Mouse (Mus musculus) cerebellum, postnatal 10 days (tissue): Measurements from ENCODE around the gene Cradd.
A peak's percentile ranks its signal among the peaks of the same experiment; 100 is the strongest.

ENCODE experiments used
- DNase-seq, 2 experiments: peaks; one replicate each; pipeline ENCODE4 v3.0.0; 2021; ENCODE audit warnings: mixed read lengths in 2 of 2

Gene Cradd

DNA sequence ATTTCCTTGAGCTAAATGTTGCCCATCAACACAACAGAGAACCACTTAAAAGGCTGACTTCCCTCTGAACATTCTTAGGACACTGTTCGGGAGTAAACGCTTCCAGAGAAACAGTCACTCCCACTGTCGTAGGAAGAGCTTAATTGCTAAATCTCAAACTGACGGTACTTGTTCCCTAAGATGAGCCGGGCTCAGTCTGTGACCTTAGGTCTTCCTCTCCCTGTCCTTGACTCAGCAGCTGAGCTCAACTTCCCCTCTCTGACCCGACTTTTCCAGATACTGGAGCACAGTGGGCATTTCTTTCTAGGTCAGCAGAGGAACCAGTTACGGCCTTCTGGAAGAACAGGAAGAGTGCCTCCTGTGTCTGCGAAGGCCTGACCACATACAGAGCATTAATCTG is 87.7 kb downstream of the Cradd start:
- no peak for DNase-seq

DNA sequence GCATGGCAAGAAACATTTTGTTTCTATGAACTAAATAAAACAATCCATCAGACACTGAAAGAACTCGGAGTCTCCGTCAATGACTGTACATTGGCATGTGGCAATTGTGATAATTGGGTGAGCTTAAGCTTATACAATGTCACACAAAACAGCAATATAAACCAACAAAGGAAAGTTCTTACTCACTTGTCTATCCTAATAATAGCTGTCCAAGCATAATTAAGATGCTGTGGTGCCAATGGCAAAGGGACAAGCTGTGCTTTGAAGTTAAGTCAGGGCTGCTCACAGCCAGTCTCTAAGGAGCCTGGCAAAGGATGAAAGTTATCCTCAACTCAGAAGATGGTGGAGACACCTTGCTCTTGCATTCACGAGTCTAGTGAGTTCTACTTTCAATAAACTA is 89.3 kb downstream of the Cradd start:
- DNase-seq = no peak

GRCm38 (mm10) chr10:95233044-95233443 is 90.9 kb downstream of the Cradd start:
- no peak for DNase-seq

DNA sequence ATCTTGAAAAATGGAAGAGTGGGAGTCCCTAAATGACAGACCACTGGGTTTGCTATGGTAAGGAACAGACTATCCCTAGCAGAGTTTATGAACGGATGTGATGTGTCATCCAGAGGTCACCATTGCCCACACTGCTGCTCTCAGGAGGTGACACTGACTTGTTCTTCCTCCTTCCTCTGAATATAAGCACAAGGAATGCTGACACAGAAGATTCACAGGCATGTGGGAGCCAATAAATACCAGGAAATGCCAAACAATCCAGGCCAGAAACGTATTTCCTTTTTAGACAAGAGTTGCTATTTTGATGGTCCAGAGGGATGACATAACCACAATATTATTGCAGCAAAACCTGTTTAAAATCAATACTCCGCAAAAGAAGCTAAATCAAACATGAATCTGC is 91.4 kb downstream of the Cradd start:
- DNase-seq = no peak

GRCm38 (mm10) chr10:95228192-95228591 is 95.7 kb downstream of the Cradd start:
- peak; percentile 40 to 48 for DNase-seq

GRCm38 (mm10) chr10:95227590-95227989 is 96.3 kb downstream of the Cradd start:
- DNase-seq = no peak

GRCm38 (mm10) chr10:95226772-95227171 is 97.2 kb downstream of the Cradd start:
- DNase-seq = no peak

DNA sequence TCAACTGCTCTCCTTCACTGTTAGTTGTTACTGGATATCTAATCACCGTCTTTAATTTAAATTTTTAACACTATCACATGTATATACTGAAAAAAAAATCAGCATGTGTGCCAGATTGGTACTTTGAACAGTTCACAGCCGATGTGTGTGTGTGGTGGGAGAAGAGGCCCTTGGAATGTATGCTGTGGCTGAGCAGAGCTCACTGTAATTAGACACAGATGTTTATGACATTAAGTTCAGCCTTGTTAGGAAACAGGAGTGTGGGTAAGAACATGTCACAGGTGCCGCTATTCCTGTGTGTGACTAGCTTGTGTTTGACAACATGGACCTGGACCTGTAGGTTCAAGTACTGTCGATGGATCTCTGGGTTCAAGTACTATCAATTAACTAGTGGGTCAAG is 98.9 kb downstream of the Cradd start:
- DNase-seq = no peak

- DNase-seq = peak; percentile 51 to 57
These were observed 100.7 kb downstream of the Cradd start for GRCm38 (mm10) chr10:95223211-95223610.

DNA sequence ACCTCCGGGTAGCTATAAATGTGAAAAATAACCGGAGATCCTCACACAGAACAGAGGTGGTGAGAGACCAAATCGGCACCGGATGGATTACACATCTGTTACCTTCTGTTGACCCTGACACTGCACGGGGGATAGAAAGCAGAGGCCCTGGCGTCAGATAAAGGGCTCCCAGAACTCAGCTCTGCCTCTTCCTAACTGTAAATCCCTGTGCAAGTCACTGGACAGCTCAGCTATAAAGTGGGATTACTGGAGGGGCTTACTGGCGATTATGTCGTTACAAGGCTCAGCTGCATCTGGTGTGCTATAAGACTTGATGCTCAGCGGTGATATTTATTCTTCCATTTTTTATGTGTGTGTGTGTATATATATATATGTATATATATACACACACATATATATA is 102.0 kb downstream of the Cradd start:
- no peak for DNase-seq

- no peak for DNase-seq
These were observed 103.4 kb downstream of the Cradd start for GRCm38 (mm10) chr10:95220536-95220935.

DNA sequence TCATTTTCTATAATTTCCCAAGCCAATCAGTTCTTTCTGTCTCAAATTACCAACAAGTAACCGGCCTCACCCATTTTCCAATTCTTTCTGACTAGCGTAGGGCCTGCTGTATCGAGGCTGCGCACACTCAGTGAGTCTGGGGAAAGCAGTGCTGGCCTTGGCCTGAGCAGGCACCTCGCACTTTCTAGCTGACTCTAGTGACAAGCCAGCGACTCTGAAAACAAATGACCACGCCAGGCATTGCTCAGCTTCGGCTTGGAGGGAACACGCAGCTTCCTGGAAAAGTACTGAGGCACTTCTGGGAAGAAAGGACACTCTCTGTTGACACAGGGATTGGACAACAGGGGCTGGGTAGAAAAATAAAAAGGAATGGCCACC is 105.3 kb downstream of the Cradd start:
- no peak for DNase-seq

GRCm38 (mm10) chr10:95217956-95218682 is 105.8 kb downstream of the Cradd start:
- DNase-seq = no peak

DNA sequence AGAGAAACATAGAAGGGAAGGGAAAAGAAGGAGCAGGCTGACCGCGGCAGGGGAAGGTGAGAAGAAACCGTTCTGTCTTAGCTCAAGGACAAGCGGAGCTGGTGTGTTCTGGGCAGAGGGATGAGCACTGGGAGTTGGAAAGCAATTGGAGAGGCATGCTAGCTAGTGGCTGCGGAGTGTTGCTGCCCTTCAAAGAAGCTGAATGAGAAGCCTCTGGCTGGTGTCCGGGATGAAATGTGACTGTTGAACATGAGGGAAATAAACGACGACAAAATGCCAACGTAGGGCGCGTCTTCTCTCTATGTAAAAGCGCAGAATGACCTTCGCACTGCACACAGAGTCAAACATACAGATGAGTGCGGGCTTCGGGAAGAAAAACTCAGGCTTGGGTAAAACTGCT is 108.6 kb downstream of the Cradd start:
- peak; percentile 45 to 48 for DNase-seq

- no peak for DNase-seq
These were observed 110.1 kb downstream of the Cradd start for GRCm38 (mm10) chr10:95213820-95214219.

DNA sequence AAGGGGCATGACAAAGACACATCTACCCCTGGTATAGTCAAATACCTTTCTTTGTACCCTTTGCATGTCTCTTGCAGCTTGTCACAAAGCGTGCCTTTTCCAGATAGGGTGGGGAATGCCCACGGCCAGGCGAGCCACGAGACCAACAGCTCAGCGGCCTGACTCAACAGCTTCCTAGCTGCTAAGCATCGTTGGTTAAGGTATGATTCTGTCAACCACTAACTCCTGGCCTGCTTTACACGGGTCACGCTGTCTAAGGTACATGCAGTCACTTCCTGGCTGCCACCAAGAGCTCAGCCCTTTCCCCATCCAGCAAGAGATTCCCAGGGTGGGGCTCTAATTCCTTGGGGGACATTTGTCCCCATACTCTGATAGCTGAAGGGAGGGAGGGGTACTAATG is 110.6 kb downstream of the Cradd start:
- DNase-seq = no peak

- no peak for DNase-seq
These were observed 112.3 kb downstream of the Cradd start for GRCm38 (mm10) chr10:95211660-95212059.

- DNase-seq = no peak
These were observed 113.1 kb downstream of the Cradd start for GRCm38 (mm10) chr10:95210664-95211372.

GRCm38 (mm10) chr10:95210167-95210566 is 113.8 kb downstream of the Cradd start:
- no peak for DNase-seq

- no peak for DNase-seq
These were observed 116.5 kb downstream of the Cradd start for GRCm38 (mm10) chr10:95207423-95207822.

- DNase-seq = no peak
These were observed 122.4 kb downstream of the Cradd start for GRCm38 (mm10) chr10:95201514-95201913.

DNA sequence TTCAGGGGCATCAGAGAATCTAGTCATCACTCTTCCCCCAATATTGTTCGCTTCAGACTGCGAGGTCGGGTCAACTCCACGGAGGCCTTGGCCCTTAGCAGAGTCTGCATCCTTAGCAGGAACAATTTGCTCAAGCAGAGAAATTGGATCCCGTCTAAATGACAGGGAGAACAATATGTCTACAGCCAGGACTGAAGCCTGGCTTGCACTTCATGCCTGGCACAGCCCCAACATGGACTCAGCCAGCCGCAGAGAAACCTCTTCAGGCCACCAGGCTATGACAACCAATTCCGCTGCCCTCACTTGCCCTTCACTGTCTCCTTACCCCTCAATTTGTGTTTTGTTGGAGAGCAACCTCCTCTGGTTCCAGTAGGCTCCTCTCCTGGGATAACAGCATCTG is 123.6 kb downstream of the Cradd start:
- DNase-seq = peak; percentile 87 to 91

- DNase-seq = peak; percentile 38 to 48
These were observed 124.2 kb downstream of the Cradd start for GRCm38 (mm10) chr10:95199541-95200269.

DNA sequence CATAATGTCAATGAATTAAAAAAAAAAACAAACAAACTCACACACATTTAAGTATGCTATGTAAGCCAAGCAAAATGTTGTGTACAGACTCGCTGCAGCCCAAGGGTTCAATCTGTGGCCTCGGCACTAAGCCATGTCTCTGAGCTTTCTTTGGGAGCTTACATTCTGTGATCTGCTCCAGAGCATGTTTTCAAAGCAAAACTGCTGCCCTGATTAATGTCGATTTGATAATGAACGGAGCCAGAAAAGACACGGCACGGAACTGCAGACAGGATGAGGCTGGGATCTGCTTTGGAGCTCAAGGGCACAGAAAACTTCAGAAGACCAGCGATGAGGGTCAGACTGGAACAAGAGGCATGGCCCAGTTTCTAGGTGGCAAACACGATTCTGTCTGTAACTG is 126.6 kb downstream of the Cradd start:
- DNase-seq = no peak
